In genomic region chr17:13712116-13712515, GRCm38 (mm10) we compare ENCODE assay signal across 13 mouse cellular contexts.
"Had no signal": no experiment of that assay in that cellular context is flagged by ENCODE, and none has a peak within 500 bp of the region (broad histone marks: within the 10 kb centered on the region; RNA-seq: fewer than 3 reads in every experiment).

No protein-coding gene starts in this region.

- H3K4me1 ChIP-seq: limb, embryonic 13.5 days had no signal

- H3K27ac ChIP-seq: kidney, postnatal 0 days; limb, embryonic 13.5 days; liver, embryonic 14.5 days; stomach, embryonic 15.5 days had no signal

- H3K9me3 ChIP-seq: limb, embryonic 13.5 days; stomach, embryonic 15.5 days had no signal

- DNase-seq: kidney, adult 11 months; kidney, adult 9 months; kidney, postnatal 36 days; layer of hippocampus, adult 9-11 months; layer of hippocampus, postnatal 36 days; left cerebral cortex, postnatal 4 days; lung, adult 18-20 months; right cerebral cortex, postnatal 14 days; thymus, postnatal 4 days had no signal

- H3K4me2 ChIP-seq: limb, embryonic 13.5 days; stomach, embryonic 15.5 days had no signal

- H3K4me3 ChIP-seq: limb, embryonic 13.5 days; stomach, embryonic 15.5 days had no signal

- H3K27me3 ChIP-seq: limb, embryonic 13.5 days; stomach, embryonic 15.5 days had no signal

- H3K36me3 ChIP-seq: limb, embryonic 13.5 days; stomach, embryonic 15.5 days had no signal

- H3K9ac ChIP-seq: limb, embryonic 13.5 days; liver, embryonic 14.5 days; stomach, embryonic 15.5 days had no signal
